Mouse (Mus musculus) limb, embryonic 10.5 days (tissue): ENCODE measurements around the gene Ypel4. TPM values are rescaled to one million over a fixed set of nuclear protein-coding genes. Genes with fewer than 3 reads are reported as not detected.
A peak's percentile ranks its signal among the peaks of the same experiment; 100 is the strongest.

Source experiments
- DNase-seq: peaks from one replicate; pipeline ENCODE4 v3.0.0-alpha.2; 2017; ENCODE audit warnings: low spot score
- H3K27ac ChIP-seq: fragments of 300-500 bp; sonication (generic); 2 replicates; pipeline ENCODE4 v1.5.1; 2016; ENCODE audit warnings: mild to moderate bottlenecking
- H3K27me3 ChIP-seq: fragments of 300-500 bp; sonication (generic); 2 replicates; pipeline ENCODE4 v1.6.1; 2016; ENCODE audit warnings: low read depth, mild to moderate bottlenecking; ENCODE audit not compliant: poor library complexity, severe bottlenecking
- H3K36me3 ChIP-seq: fragments of 300-500 bp; sonication (generic); 2 replicates; pipeline ENCODE4 v1.6.1; 2016; ENCODE audit warnings: mild to moderate bottlenecking, moderate library complexity
- H3K4me1 ChIP-seq: fragments of 300-500 bp; sonication (generic); 2 replicates; pipeline ENCODE4 v1.6.1; 2016
- H3K4me3 ChIP-seq: fragments of 300-500 bp; sonication (generic); 2 replicates; pipeline ENCODE4 v1.5.1; 2016; ENCODE audit warnings: mild to moderate bottlenecking, moderate library complexity
- H3K9me3 ChIP-seq: fragments of 300-500 bp; sonication (generic); replicated peaks from 2 replicates; pipeline ENCODE4 v1.6.1; 2016; ENCODE audit warnings: mild to moderate bottlenecking
- WGBS: fragments of 180-500 bp; shearing (Covaris S2); methylation state at CpG from one replicate; pipeline ENCODE4 v1.1.7; 2016; 5-methylcytosine and 5-hydroxymethylcytosine counted together
- polyA plus RNA-seq: library from polyadenylated mRNA; unstranded; fragments of >200 nt; fragmentation: Nextera tagmentation; extraction: Ambion mirVana; gene quantifications from 2 replicates; pipeline ENCODE4 v1.2.1, GENCODE M21; 2016

The Ypel4 gene
- polyA plus RNA-seq, result 5.7 and 9.6 TPM in 2 replicates

GRCm38 (mm10) chr2:84733579-84734300 lies at the start of gene Ypel4:
Ypel4 (plus strand) TSS chr2:84734058.
- Histone ChIP-seq H3K27ac (peak within 1 kb of the TSS; percentile 83), H3K4me1 (peaks cover 56% of the 10 kb centered on the region), H3K27me3 (no peaks in the 10 kb centered on the region), H3K36me3 (no peaks in the 10 kb centered on the region), H3K4me3 (peak within 1 kb of the TSS; percentile 56), H3K9me3 (no peaks in the 10 kb centered on the region)
- DNase-seq, result peak; percentile 57
- 2% methylated on average over 8 of the region's 8 CpGs for WGBS

GRCm38 (mm10) chr2:84688080-84688844 lies 45.6 kb upstream of the Ypel4 start:
- Histone ChIP-seq H3K9me3 (no peaks in the 10 kb centered on the region), H3K4me3 (no peak overlapping the region), H3K27ac (no peak overlapping the region), H3K27me3 (no peaks in the 10 kb centered on the region), H3K36me3 (peaks cover 90% of the 10 kb centered on the region), H3K4me1 (no peaks in the 10 kb centered on the region)
- WGBS, result 76% methylated on average over 2 of the region's 2 CpGs
- no peak for DNase-seq

- Histone ChIP-seq H3K4me3 (no peak overlapping the region), H3K9me3 (no peaks in the 10 kb centered on the region), H3K36me3 (peaks cover 98% of the 10 kb centered on the region), H3K27me3 (no peaks in the 10 kb centered on the region), H3K4me1 (no peaks in the 10 kb centered on the region), H3K27ac (no peak overlapping the region)
- 93% methylated on average over 12 of the region's 12 CpGs for WGBS
- no peak for DNase-seq
Measured at GRCm38 (mm10) chr2:84690050-84690449, 43.8 kb upstream of the Ypel4 start.

GRCm38 (mm10) chr2:84695007-84695695 lies 38.7 kb upstream of the Ypel4 start:
- Histone ChIP-seq H3K36me3 (peaks cover 96% of the 10 kb centered on the region), H3K9me3 (no peaks in the 10 kb centered on the region), H3K4me3 (no peak overlapping the region), H3K27ac (no peak overlapping the region), H3K27me3 (no peaks in the 10 kb centered on the region), H3K4me1 (no peaks in the 10 kb centered on the region)
- no peak for DNase-seq
- 92% methylated on average over 5 of the region's 5 CpGs for WGBS

- DNase-seq, result no peak
Measured at GRCm38 (mm10) chr2:84703497-84703896, 30.4 kb upstream of the Ypel4 start.

GRCm38 (mm10) chr2:84704329-84704728 lies 29.5 kb upstream of the Ypel4 start:
- no peak for DNase-seq
- Histone ChIP-seq H3K4me3 (no peak overlapping the region), H3K36me3 (peaks cover 97% of the 10 kb centered on the region), H3K4me1 (peaks cover 6% of the 10 kb centered on the region), H3K27ac (no peak overlapping the region), H3K9me3 (no peaks in the 10 kb centered on the region), H3K27me3 (no peaks in the 10 kb centered on the region)
- 92% methylated on average over 5 of the region's 5 CpGs for WGBS

More at GRCm38 (mm10) chr2:84703497-84703896, 30.4 kb upstream of the Ypel4 start:
- 94% methylated on average over 1 of the region's 1 CpGs for WGBS
- no peaks in the 10 kb centered on the region for H3K9me3 ChIP-seq
- peaks cover 97% of the 10 kb centered on the region for H3K36me3 ChIP-seq
- H3K4me3 ChIP-seq, result no peak overlapping the region
- no peak overlapping the region for H3K27ac ChIP-seq
- peaks cover 6% of the 10 kb centered on the region for H3K4me1 ChIP-seq
- H3K27me3 ChIP-seq, result no peaks in the 10 kb centered on the region

- Histone ChIP-seq H3K27me3 (no peaks in the 10 kb centered on the region), H3K27ac (no peak overlapping the region), H3K4me3 (no peak overlapping the region), H3K9me3 (no peaks in the 10 kb centered on the region), H3K4me1 (peaks cover 6% of the 10 kb centered on the region), H3K36me3 (peaks cover 97% of the 10 kb centered on the region)
- no peak for DNase-seq
- WGBS, result 83% methylated on average over 1 of the region's 1 CpGs
Measured at GRCm38 (mm10) chr2:84705295-84705694, 28.6 kb upstream of the Ypel4 start.

GRCm38 (mm10) chr2:84707523-84707922 lies 26.3 kb upstream of the Ypel4 start:
- no peaks in the 10 kb centered on the region for H3K9me3 ChIP-seq
- 56% methylated on average over 1 of the region's 1 CpGs for WGBS
- no peak overlapping the region for H3K27ac ChIP-seq
- no peak overlapping the region for H3K4me3 ChIP-seq
- H3K4me1 ChIP-seq, result peaks cover 6% of the 10 kb centered on the region
- H3K36me3 ChIP-seq, result peaks cover 90% of the 10 kb centered on the region
- DNase-seq, result no peak
- no peaks in the 10 kb centered on the region for H3K27me3 ChIP-seq

- no peaks in the 10 kb centered on the region for H3K27me3 ChIP-seq
- H3K4me1 ChIP-seq, result peaks cover 23% of the 10 kb centered on the region
- H3K36me3 ChIP-seq, result peaks cover 47% of the 10 kb centered on the region
- 90% methylated on average over 2 of the region's 2 CpGs for WGBS
- no peak overlapping the region for H3K27ac ChIP-seq
- no peak for DNase-seq
- H3K9me3 ChIP-seq, result no peaks in the 10 kb centered on the region
- H3K4me3 ChIP-seq, result no peak overlapping the region
Measured at GRCm38 (mm10) chr2:84711898-84712297, 22.0 kb upstream of the Ypel4 start.

GRCm38 (mm10) chr2:84714422-84714810 lies 19.4 kb upstream of the Ypel4 start:
- Histone ChIP-seq H3K27me3 (no peaks in the 10 kb centered on the region), H3K4me3 (peak overlapping the region; percentile 83), H3K27ac (peak overlapping the region; percentile 96), H3K9me3 (no peaks in the 10 kb centered on the region), H3K36me3 (peaks cover 22% of the 10 kb centered on the region), H3K4me1 (peaks cover 19% of the 10 kb centered on the region)
- DNase-seq, result no peak
- under 1% methylated on average over 26 of the region's 26 CpGs for WGBS

GRCm38 (mm10) chr2:84714811-84715561 lies 18.9 kb upstream of the Ypel4 start, which contains the start of gene Zdhhc5:
Zdhhc5 (minus strand) TSS chr2:84715180.
- Histone ChIP-seq H3K4me3 (peak within 1 kb of the TSS; percentile 83), H3K4me1 (peaks cover 19% of the 10 kb centered on the region), H3K36me3 (peaks cover 16% of the 10 kb centered on the region), H3K9me3 (no peaks in the 10 kb centered on the region), H3K27ac (peak within 1 kb of the TSS; percentile 96), H3K27me3 (no peaks in the 10 kb centered on the region)
- DNase-seq, result peak; percentile 100
- WGBS, result under 1% methylated on average over 107 of the region's 107 CpGs
